Mouse (Mus musculus): ENCODE measurements around the gene Stard3. TPM values are rescaled to one million over a fixed set of nuclear protein-coding genes. Genes with fewer than 3 reads are reported as not detected.

Gene Stard3
- polyA plus RNA-seq, 1 experiment: 76.5 TPM

GRCm38 (mm10) chr11:98392645-98393044 is 34.5 kb downstream of the Stard3 start:
- TF ChIP-seq CTCF (IDR thresholded peaks at IDR 0.05; ENCODE audit: extremely low read depth, insufficient read length, insufficient replicate concordance, low read depth, low read length) (no peak), POLR2A (IDR thresholded peaks at IDR 0.05; ENCODE audit: low read depth, low read length) (no peak)
- Histone ChIP-seq H3K27ac (ENCODE audit: insufficient read depth, low read depth, low read length) (peak overlapping the region; percentile 95), H3K4me3 (ENCODE audit: low read depth, low read length) (no peak overlapping the region), H3K36me3 (ENCODE audit: control insufficient read depth, insufficient read depth, low read length) (no peaks in the 10 kb centered on the region), H3K27me3 (ENCODE audit: control insufficient read depth, insufficient read depth, low read length) (no peaks in the 10 kb centered on the region), H3K4me1 (ENCODE audit: control insufficient read depth, insufficient read depth, insufficient read length, low read length) (peaks cover 41% of the 10 kb centered on the region)
- WGBS: 20% methylated on average over 4 of the region's 4 CpGs

- H3K4me1 ChIP-seq (ENCODE audit: control insufficient read depth, insufficient read depth, insufficient read length, low read length): peaks cover 41% of the 10 kb centered on the region
- H3K27ac ChIP-seq (ENCODE audit: insufficient read depth, low read depth, low read length): peak overlapping the region; percentile 95
- no peak overlapping the region for H3K4me3 ChIP-seq (ENCODE audit: low read depth, low read length)
- TF ChIP-seq POLR2A (IDR thresholded peaks at IDR 0.05; ENCODE audit: low read depth, low read length) (no peak), CTCF (IDR thresholded peaks at IDR 0.05; ENCODE audit: extremely low read depth, insufficient read length, insufficient replicate concordance, low read depth, low read length) (no peak)
- H3K36me3 ChIP-seq (ENCODE audit: control insufficient read depth, insufficient read depth, low read length): no peaks in the 10 kb centered on the region
- WGBS: 25% methylated on average over 6 of the region's 6 CpGs
- no peaks in the 10 kb centered on the region for H3K27me3 ChIP-seq (ENCODE audit: control insufficient read depth, insufficient read depth, low read length)
Measured at GRCm38 (mm10) chr11:98393317-98393716, 35.1 kb downstream of the Stard3 start.

- TF ChIP-seq CTCF (IDR thresholded peaks at IDR 0.05; ENCODE audit: extremely low read depth, insufficient read length, insufficient replicate concordance, low read depth, low read length) (no peak), POLR2A (IDR thresholded peaks at IDR 0.05; ENCODE audit: low read depth, low read length) (no peak)
- Histone ChIP-seq H3K4me3 (ENCODE audit: low read depth, low read length) (no peak overlapping the region), H3K27me3 (ENCODE audit: control insufficient read depth, insufficient read depth, low read length) (no peaks in the 10 kb centered on the region), H3K4me1 (ENCODE audit: control insufficient read depth, insufficient read depth, insufficient read length, low read length) (peaks cover 45% of the 10 kb centered on the region), H3K27ac (ENCODE audit: insufficient read depth, low read depth, low read length) (peak overlapping the region; percentile 95), H3K36me3 (ENCODE audit: control insufficient read depth, insufficient read depth, low read length) (no peaks in the 10 kb centered on the region)
- WGBS: 20% methylated on average over 6 of the region's 6 CpGs
Measured at GRCm38 (mm10) chr11:98394301-98394700, 36.1 kb downstream of the Stard3 start.

- H3K27ac ChIP-seq (ENCODE audit: insufficient read depth, low read depth, low read length): peak overlapping the region; percentile 95
- 14% methylated on average over 4 of the region's 4 CpGs for WGBS
- no peaks in the 10 kb centered on the region for H3K27me3 ChIP-seq (ENCODE audit: control insufficient read depth, insufficient read depth, low read length)
- TF ChIP-seq POLR2A (IDR thresholded peaks at IDR 0.05; ENCODE audit: low read depth, low read length): no peak
- no peak for TF ChIP-seq CTCF (IDR thresholded peaks at IDR 0.05; ENCODE audit: extremely low read depth, insufficient read length, insufficient replicate concordance, low read depth, low read length)
- no peak overlapping the region for H3K4me3 ChIP-seq (ENCODE audit: low read depth, low read length)
- peaks cover 40% of the 10 kb centered on the region for H3K4me1 ChIP-seq (ENCODE audit: control insufficient read depth, insufficient read depth, insufficient read length, low read length)
- no peaks in the 10 kb centered on the region for H3K36me3 ChIP-seq (ENCODE audit: control insufficient read depth, insufficient read depth, low read length)
Measured at GRCm38 (mm10) chr11:98395041-98395440, 36.9 kb downstream of the Stard3 start.

- TF ChIP-seq POLR2A (IDR thresholded peaks at IDR 0.05; ENCODE audit: low read depth, low read length) (no peak), CTCF (IDR thresholded peaks at IDR 0.05; ENCODE audit: extremely low read depth, insufficient read length, insufficient replicate concordance, low read depth, low read length) (no peak)
- no peaks in the 10 kb centered on the region for H3K36me3 ChIP-seq (ENCODE audit: control insufficient read depth, insufficient read depth, low read length)
- H3K27ac ChIP-seq (ENCODE audit: insufficient read depth, low read depth, low read length): no peak overlapping the region
- WGBS: 93% methylated on average over 7 of the region's 7 CpGs
- peaks cover 32% of the 10 kb centered on the region for H3K4me1 ChIP-seq (ENCODE audit: control insufficient read depth, insufficient read depth, insufficient read length, low read length)
- H3K27me3 ChIP-seq (ENCODE audit: control insufficient read depth, insufficient read depth, low read length): no peaks in the 10 kb centered on the region
- H3K4me3 ChIP-seq (ENCODE audit: low read depth, low read length): no peak overlapping the region
Measured at GRCm38 (mm10) chr11:98397946-98398345, 39.8 kb downstream of the Stard3 start.

GRCm38 (mm10) chr11:98400161-98400726 is 42.1 kb downstream of the Stard3 start, which contains the start of gene Pgap3:
TSS of gene Pgap3 (minus strand) at chr11:98400490.
- no peaks in the 10 kb centered on the region for H3K36me3 ChIP-seq (ENCODE audit: control insufficient read depth, insufficient read depth, low read length)

GRCm38 (mm10) chr11:98400816-98401215 is 42.6 kb downstream of the Stard3 start:
- peak overlapping the region; percentile 100 for H3K27ac ChIP-seq (ENCODE audit: insufficient read depth, low read depth, low read length)
- 11% methylated on average over 3 of the region's 3 CpGs for WGBS

More at GRCm38 (mm10) chr11:98400161-98400726, 42.1 kb downstream of the Stard3 start, which contains the start of gene Pgap3:
- WGBS: under 1% methylated on average over 40 of the region's 40 CpGs
- peaks cover 17% of the 10 kb centered on the region for H3K4me1 ChIP-seq (ENCODE audit: control insufficient read depth, insufficient read depth, insufficient read length, low read length)
- H3K27ac ChIP-seq (ENCODE audit: insufficient read depth, low read depth, low read length): peak within 1 kb of the TSS; percentile 100
- peak; percentile 64 for TF ChIP-seq POLR2A (IDR thresholded peaks at IDR 0.05; ENCODE audit: low read depth, low read length)
- TF ChIP-seq CTCF (IDR thresholded peaks at IDR 0.05; ENCODE audit: extremely low read depth, insufficient read length, insufficient replicate concordance, low read depth, low read length): no peak
- peak within 1 kb of the TSS; percentile 93 for H3K4me3 ChIP-seq (ENCODE audit: low read depth, low read length)
- H3K27me3 ChIP-seq (ENCODE audit: control insufficient read depth, insufficient read depth, low read length): no peaks in the 10 kb centered on the region

More at GRCm38 (mm10) chr11:98400816-98401215, 42.6 kb downstream of the Stard3 start:
- Histone ChIP-seq H3K27me3 (ENCODE audit: control insufficient read depth, insufficient read depth, low read length) (no peaks in the 10 kb centered on the region), H3K4me3 (ENCODE audit: low read depth, low read length) (peak overlapping the region; percentile 6; the same call in 1 of the 2 replicates), H3K36me3 (ENCODE audit: control insufficient read depth, insufficient read depth, low read length) (no peaks in the 10 kb centered on the region), H3K4me1 (ENCODE audit: control insufficient read depth, insufficient read depth, insufficient read length, low read length) (peaks cover 14% of the 10 kb centered on the region)
- TF ChIP-seq POLR2A (IDR thresholded peaks at IDR 0.05; ENCODE audit: low read depth, low read length) (peak; percentile 85), CTCF (IDR thresholded peaks at IDR 0.05; ENCODE audit: extremely low read depth, insufficient read length, insufficient replicate concordance, low read depth, low read length) (no peak)
